22 mouse cellular contexts compared by ENCODE assay signal in genomic region chr9:48831560-48832460, GRCm38 (mm10). TPM values are rescaled to one million over a fixed set of nuclear protein-coding genes. Genes with fewer than 3 reads are reported as not detected.
A peak's percentile ranks its signal among the peaks of the same experiment; 100 is the strongest.
DNase-seq lines count a peak whose midpoint lies in the region; ATAC-seq lines count a peak whose summit lies in the region.
"Had no signal": no experiment of that assay in that cellular context is flagged by ENCODE, and none has a peak within 500 bp of the region (broad histone marks: within the 10 kb centered on the region; RNA-seq: fewer than 3 reads in every experiment).

No protein-coding gene starts in this region.

- peaks cover 31% of the 10 kb centered on the region for H3K4me1 ChIP-seq in hindbrain, embryonic 13.5 days (replicated peaks)
- H3K4me1 ChIP-seq in hindbrain, embryonic 12.5 days, result peaks cover 29% of the 10 kb centered on the region
- peaks cover 75% of the 10 kb centered on the region for H3K4me1 ChIP-seq in megakaryocyte, embryonic 14.5 days
- H3K4me1 ChIP-seq in neural tube, embryonic 13.5 days (replicated peaks), result peaks cover 32% of the 10 kb centered on the region

- no peak overlapping the region for H3K27ac ChIP-seq in hindbrain, embryonic 13.5 days
- H3K27ac ChIP-seq in hindbrain, embryonic 12.5 days, result no peak overlapping the region
- H3K27ac ChIP-seq in neural tube, embryonic 13.5 days (replicated peaks), result no peak overlapping the region
- H3K27ac ChIP-seq: embryonic facial prominence, embryonic 15.5 days; hindbrain, embryonic 14.5 days; kidney, postnatal 0 days; liver, embryonic 13.5 days; lung, embryonic 15.5 days; stomach, embryonic 15.5 days had no signal

- peaks cover 35% of the 10 kb centered on the region for H3K27me3 ChIP-seq in hindbrain, embryonic 13.5 days
- H3K27me3 ChIP-seq in hindbrain, embryonic 12.5 days, result peaks cover 17% of the 10 kb centered on the region
- H3K27me3 ChIP-seq in megakaryocyte, embryonic 14.5 days (replicated peaks), result peaks cover 11% of the 10 kb centered on the region
- H3K27me3 ChIP-seq in neural tube, embryonic 13.5 days, result peaks cover 34% of the 10 kb centered on the region

- ATAC-seq in hindbrain, embryonic 13.5 days (ENCODE audit: low FRiP score), result no peak
- no peak for ATAC-seq in hindbrain, embryonic 12.5 days (ENCODE audit: low FRiP score)
- ATAC-seq in megakaryocyte, adult 5-6 weeks (ENCODE audit: poor library complexity, severe bottlenecking), result no peak
- ATAC-seq in neural tube, embryonic 13.5 days (ENCODE audit: low read depth), result no peak
- ATAC-seq: forebrain, postnatal 0 days; Patski had no signal

- no peak overlapping the region for H3K4me2 ChIP-seq in hindbrain, embryonic 13.5 days
- no peak overlapping the region for H3K4me2 ChIP-seq in hindbrain, embryonic 12.5 days (replicated peaks)
- H3K4me2 ChIP-seq in neural tube, embryonic 13.5 days, result peak overlapping the region; percentile 9; the same call in 1 of the 2 replicates
- H3K4me2 ChIP-seq: embryonic facial prominence, embryonic 15.5 days; hindbrain, embryonic 14.5 days; liver, embryonic 13.5 days; lung, embryonic 15.5 days; midbrain, embryonic 11.5 days; stomach, embryonic 15.5 days had no signal

- peak; percentile 23 for DNase-seq in gastrocnemius, postnatal 25 days
- no peak for DNase-seq in gastrocnemius, postnatal 10 days
- no peak for DNase-seq in retina, postnatal 1 day
- DNase-seq: adrenal gland, postnatal 36 days; cerebellum, adult 9-10 months; forebrain, postnatal 0 days; kidney, adult 2 months; liver, embryonic 13.5 days; lung, postnatal 4 days; thymus, postnatal 25 days had no signal

- H3K36me3 ChIP-seq in hindbrain, embryonic 13.5 days, result peaks cover 6% of the 10 kb centered on the region
- peaks cover 3% of the 10 kb centered on the region; the same call in 1 of the 2 replicates for H3K36me3 ChIP-seq in hindbrain, embryonic 12.5 days
- peaks cover 58% of the 10 kb centered on the region for H3K36me3 ChIP-seq in megakaryocyte, embryonic 14.5 days (replicated peaks; ENCODE audit: low read length)
- peaks cover 12% of the 10 kb centered on the region for H3K36me3 ChIP-seq in neural tube, embryonic 13.5 days
- H3K36me3 ChIP-seq: embryonic facial prominence, embryonic 15.5 days; liver, embryonic 13.5 days; stomach, embryonic 15.5 days had no signal

- H3K9ac ChIP-seq in hindbrain, embryonic 13.5 days, result 0 out of 2 replicates have a peak overlapping the region, but pooled peaks have one; percentile 11
- H3K9ac ChIP-seq in hindbrain, embryonic 12.5 days, result no peak overlapping the region
- no peak overlapping the region for H3K9ac ChIP-seq in neural tube, embryonic 13.5 days
- H3K9ac ChIP-seq: embryonic facial prominence, embryonic 15.5 days; forebrain, postnatal 0 days; hindbrain, embryonic 14.5 days; liver, embryonic 13.5 days; lung, embryonic 15.5 days; stomach, embryonic 15.5 days had no signal

- no peaks in the 10 kb centered on the region for H3K9me3 ChIP-seq in hindbrain, embryonic 13.5 days
- H3K9me3 ChIP-seq in hindbrain, embryonic 12.5 days (replicated peaks), result no peaks in the 10 kb centered on the region
- H3K9me3 ChIP-seq in megakaryocyte, embryonic 14.5 days, result no peaks in the 10 kb centered on the region
- H3K9me3 ChIP-seq in neural tube, embryonic 13.5 days, result no peaks in the 10 kb centered on the region
- H3K9me3 ChIP-seq: embryonic facial prominence, embryonic 15.5 days; liver, embryonic 13.5 days; lung, embryonic 15.5 days; stomach, embryonic 15.5 days had no signal

- H3K4me3 ChIP-seq in hindbrain, embryonic 13.5 days, result no peak overlapping the region
- H3K4me3 ChIP-seq in hindbrain, embryonic 12.5 days, result no peak overlapping the region
- H3K4me3 ChIP-seq in megakaryocyte, embryonic 14.5 days (replicated peaks), result peak overlapping the region; percentile 48
- H3K4me3 ChIP-seq in neural tube, embryonic 13.5 days, result no peak overlapping the region
- H3K4me3 ChIP-seq: embryonic facial prominence, embryonic 15.5 days; liver, embryonic 13.5 days; lung, embryonic 15.5 days; stomach, embryonic 15.5 days had no signal

- WGBS in hindbrain, embryonic 13.5 days, result 81% methylated on average over 23 of the region's 23 CpGs
- WGBS in hindbrain, embryonic 12.5 days, result 81% methylated on average over 22 of the region's 23 CpGs
- 84% methylated on average over 23 of the region's 23 CpGs for WGBS in neural tube, embryonic 13.5 days

RNA-seq across cellular contexts. Expression of gene Zbtb16, which starts 4.2 kb away (rescaled TPM):
- 100 to 1,000 TPM; 102 to 134 TPM for total RNA-seq in gastrocnemius, postnatal 25 days (2021)
- 10 to 100 TPM; 24.7 to 60.1 TPM for total RNA-seq in gastrocnemius, postnatal 10 days (2021)
- polyA plus RNA-seq in hindbrain, embryonic 13.5 days (2015; fragmentation: Nextera tagmentation; extraction: Ambion mirVana), result 6.3 TPM in 2 replicates
- 6.8 and 6.9 TPM in 2 replicates for polyA plus RNA-seq in hindbrain, embryonic 12.5 days (2016; fragmentation: Nextera tagmentation; extraction: Ambion mirVana)
- polyA plus RNA-seq in megakaryocyte, embryonic 14.5 days (2012; ENCODE audit: insufficient read depth, low replicate concordance), result 1.00 and 1.8 TPM in 2 replicates
- 1.9 and 3.0 TPM in 2 replicates for total RNA-seq in megakaryocyte, adult 5-6 weeks (2015)
- 2.2 and 2.7 TPM in 2 replicates for total RNA-seq in megakaryocyte, adult 5-6 weeks (2017)
- 7.4 and 8.5 TPM in 2 replicates for polyA plus RNA-seq in neural tube, embryonic 13.5 days (2015; fragmentation: Nextera tagmentation; extraction: Ambion mirVana)
